Mouse (Mus musculus) liver, embryonic 14.5 days (tissue): ENCODE data around the gene Nme4.

Experiments used
- CTCF ChIP-seq: IDR thresholded peaks from 2 replicates; pipeline ENCODE4 v1.5.1; 2016; ENCODE audit warnings: antibody characterized with exemption, low read depth, control low read depth
- EP300 ChIP-seq: IDR thresholded peaks from 2 replicates; pipeline ENCODE4 v1.6.1; 2016; ENCODE audit warnings: antibody characterized with exemption, low read depth

- no peak for TF ChIP-seq CTCF
- TF ChIP-seq EP300: no peak
Observed at GRCm38 (mm10) chr17:26055164-26055563, 40.2 kb downstream of the Nme4 start.
